Mouse (Mus musculus) C2C12 (cell line): ENCODE measurements at regions not wholly inside any gene's neighbourhood (a gene's known extent, or its start where the extent isn't known, plus 50 kb on each side); places are given as distances from the start of the nearest gene placed in this dataset.

Experiments used
- CTCF ChIP-seq: IDR thresholded peaks from one replicate; pipeline ENCODE4 v1.5.1; 2011; ENCODE audit not compliant: control insufficient read depth, insufficient read depth, insufficient read length
- USF1 ChIP-seq: IDR thresholded peaks from one replicate; pipeline ENCODE4 v1.6.1; 2011; ENCODE audit warnings: low read depth, mild to moderate bottlenecking, control low read depth, moderate library complexity

DNA sequence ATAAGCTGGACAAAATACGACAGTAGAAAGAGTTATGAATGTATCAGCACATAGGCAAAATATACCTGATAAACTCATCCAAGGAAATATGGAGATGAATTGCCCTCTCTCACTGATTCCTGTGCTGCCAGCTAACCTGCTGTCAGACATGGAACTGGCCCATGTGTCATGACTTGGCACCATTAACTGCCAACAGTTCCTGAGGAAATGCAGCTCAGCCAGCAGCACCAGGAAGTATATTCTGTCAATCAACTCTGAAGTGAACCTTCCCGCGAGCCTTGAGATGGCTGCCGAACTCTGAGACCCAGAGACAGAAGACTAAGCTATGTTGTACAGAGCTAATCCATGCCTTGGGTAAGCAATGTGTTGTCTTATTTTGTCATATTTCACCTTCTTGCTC lies 292.4 kb downstream of the Klf6 start:
- TF ChIP-seq CTCF (no peak), USF1 (no peak)
